In the genomic region with DNA sequence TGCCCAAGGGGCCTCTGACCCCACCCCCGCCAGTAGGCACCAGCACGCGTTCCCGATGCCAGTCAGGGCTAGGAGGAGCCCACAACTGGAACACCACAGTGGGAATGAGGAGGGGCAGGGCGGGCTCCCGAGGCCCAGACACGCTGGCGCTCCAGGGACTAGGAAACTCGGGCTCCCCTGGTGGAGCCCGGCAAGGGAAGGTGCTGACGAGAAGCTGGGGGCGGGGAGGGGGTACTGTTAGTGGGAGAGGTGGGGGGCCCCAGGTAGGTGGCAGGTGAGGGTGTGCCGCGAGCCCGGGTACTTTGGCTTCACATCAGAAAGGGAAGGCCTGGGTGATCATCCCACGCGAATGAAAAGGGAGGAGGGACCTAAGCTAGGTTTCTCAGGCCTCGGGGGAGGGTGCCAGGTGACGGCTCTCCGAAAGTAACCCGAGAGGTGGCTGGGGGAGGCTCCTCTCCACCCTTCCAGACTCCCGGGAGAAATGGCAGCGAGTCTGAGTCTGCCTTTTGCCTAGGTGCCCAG, we compare ENCODE assay signal across 8 mouse cellular contexts. TPM values are rescaled to one million over a fixed set of nuclear protein-coding genes. Genes with fewer than 3 reads are reported as not detected.
DNase-seq lines count a peak whose midpoint lies in the region; ATAC-seq and TF ChIP-seq lines count a peak whose summit lies in the region.

No protein-coding gene starts in this region.

- H3K27ac ChIP-seq in heart, embryonic 12.5 days (ENCODE audit: poor library complexity, severe bottlenecking) = peak overlapping the region; percentile 65; the same call in 1 of the 2 replicates
- H3K27ac ChIP-seq in kidney, postnatal 0 days = peak overlapping the region; percentile 62

- peak overlapping the region; percentile 83 for H3K4me3 ChIP-seq in heart, embryonic 12.5 days
- H3K4me3 ChIP-seq in kidney, postnatal 0 days (replicated peaks; ENCODE audit: low read depth, low read length) = peak overlapping the region; percentile 67

- H3K27me3 ChIP-seq in heart, embryonic 12.5 days (replicated peaks) = no peaks in the 10 kb centered on the region
- H3K27me3 ChIP-seq in kidney, postnatal 0 days (ENCODE audit: insufficient read depth, low read length) = no peaks in the 10 kb centered on the region

- peaks cover 63% of the 10 kb centered on the region for H3K4me1 ChIP-seq in heart, embryonic 12.5 days (replicated peaks)
- H3K4me1 ChIP-seq in kidney, postnatal 0 days (replicated peaks; ENCODE audit: insufficient read depth, low read length) = peaks cover 23% of the 10 kb centered on the region

- H3K9me3 ChIP-seq in heart, embryonic 12.5 days (replicated peaks) = no peaks in the 10 kb centered on the region
- H3K9me3 ChIP-seq in kidney, postnatal 0 days (replicated peaks; ENCODE audit: low read length) = no peaks in the 10 kb centered on the region

- H3K9ac ChIP-seq in heart, embryonic 12.5 days = peak overlapping the region; percentile 89
- peak overlapping the region; percentile 85 for H3K9ac ChIP-seq in kidney, postnatal 0 days (ENCODE audit: low read depth, low read length)

- WGBS in heart, embryonic 12.5 days = under 1% methylated on average over 22 of the region's 23 CpGs
- 1% methylated on average over 23 of the region's 23 CpGs for WGBS in kidney, postnatal 0 days

- peak; percentile 33 for DNase-seq in thymus, postnatal 25 days
- DNase-seq in thymus, adult 18-20 months = no peak
- peak; percentile 50 to 59 for DNase-seq in cerebellum, postnatal 36 days
- peak; percentile 69 for DNase-seq in kidney, postnatal 0 days (ENCODE audit: low spot score)
- DNase-seq in lung, postnatal 4 days = peak; percentile 69 to 79
- no peak for DNase-seq in right cerebral cortex, postnatal 4 days
- DNase-seq in layer of hippocampus, adult 9-11 months = no peak

- peak overlapping the region; percentile 91 for H3K4me2 ChIP-seq in heart, embryonic 12.5 days
- H3K4me2 ChIP-seq in kidney, postnatal 0 days (ENCODE audit: low read length) = peak overlapping the region; percentile 94

- ATAC-seq in heart, embryonic 12.5 days (ENCODE audit: insufficient number of reproducible peaks, low FRiP score) = 0 out of 2 replicates have a peak, but pooled peaks have one; percentile 1
- peak; percentile 29 for ATAC-seq in kidney, postnatal 0 days (replicated peaks; ENCODE audit: low FRiP score, low read depth)

- no peaks in the 10 kb centered on the region for H3K36me3 ChIP-seq in heart, embryonic 12.5 days
- no peaks in the 10 kb centered on the region for H3K36me3 ChIP-seq in kidney, postnatal 0 days (ENCODE audit: insufficient read depth, low read length)

- no peak for TF ChIP-seq CTCF in kidney, postnatal 0 days (IDR thresholded peaks at IDR 0.05; ENCODE audit: low read depth)

RNA-seq across cellular contexts. Expression of gene Ldlrap1, which starts 0.9 kb away (rescaled TPM):
- 16.5 and 17.8 TPM in 2 replicates for polyA plus RNA-seq in heart, embryonic 12.5 days (2016; fragmentation: Nextera tagmentation; extraction: Ambion mirVana)
- 21.2 and 21.3 TPM in 2 replicates for polyA plus RNA-seq in kidney, postnatal 0 days (2015; fragmentation: Nextera tagmentation; extraction: Ambion mirVana)

Comparison
In these comparisons a context has a peak if more than half of its experiments do, and no peak if none do; other contexts are left out.
1. DNase-seq: peak in thymus, postnatal 25 days (single experiment), cerebellum, postnatal 36 days (2 of 2), kidney, postnatal 0 days (single experiment) and lung, postnatal 4 days (2 of 2); none in thymus, adult 18-20 months (0 of 2), right cerebral cortex, postnatal 4 days (single experiment) and layer of hippocampus, adult 9-11 months (single experiment).